Comparison of ENCODE assay signal across 11 mouse cellular contexts in the genomic region with DNA sequence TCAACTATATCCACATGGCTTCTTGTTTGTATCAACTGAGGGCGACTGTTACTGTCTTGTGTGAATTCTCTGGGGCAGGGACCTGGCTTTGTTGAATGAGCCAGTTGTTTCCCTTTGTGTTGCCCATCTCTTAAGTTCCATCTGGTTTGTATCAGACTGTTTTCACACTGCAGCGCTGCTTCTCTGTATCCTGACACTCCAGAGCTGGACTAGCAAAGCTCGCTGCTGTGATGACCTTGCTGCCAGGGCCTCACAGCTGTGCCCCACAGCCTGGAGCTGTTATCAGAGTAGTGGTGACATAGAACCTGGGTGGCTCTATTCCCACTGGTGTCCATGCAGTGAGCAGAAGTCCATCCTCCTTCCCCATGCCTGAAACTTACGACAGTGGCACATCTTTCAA.
DNase-seq lines count a peak whose midpoint lies in the region; ATAC-seq and TF ChIP-seq lines count a peak whose summit lies in the region.
"Had no signal": no experiment of that assay in that cellular context is flagged by ENCODE, and none has a peak within 500 bp of the region (broad histone marks: within the 10 kb centered on the region; RNA-seq: fewer than 3 reads in every experiment).

No protein-coding gene starts in this region.

- no peaks in the 10 kb centered on the region for H3K9me3 ChIP-seq in stomach, embryonic 16.5 days (replicated peaks; ENCODE audit: control insufficient read depth, low read length)
- no peaks in the 10 kb centered on the region for H3K9me3 ChIP-seq in stomach, postnatal 0 days (ENCODE audit: control insufficient read depth, low read length)
- H3K9me3 ChIP-seq in heart, embryonic 14.5 days (ENCODE audit: control insufficient read depth, low read length): no peaks in the 10 kb centered on the region
- H3K9me3 ChIP-seq: hindbrain, embryonic 12.5 days had no signal

- peaks cover 7% of the 10 kb centered on the region; the same call in 1 of the 2 replicates for H3K4me1 ChIP-seq in stomach, embryonic 16.5 days (ENCODE audit: control insufficient read depth, insufficient read depth, low read length)
- no peaks in the 10 kb centered on the region for H3K4me1 ChIP-seq in stomach, postnatal 0 days (replicated peaks; ENCODE audit: control insufficient read depth, insufficient read depth)
- H3K4me1 ChIP-seq in heart, embryonic 14.5 days (ENCODE audit: control insufficient read depth in 2 of 2, insufficient read depth in 2 of 2, low read length in 2 of 2): peaks cover 10 to 20% of the 10 kb centered on the region in 2 experiments
- no peaks in the 10 kb centered on the region for H3K4me1 ChIP-seq in cerebellum, adult 2 months (ENCODE audit: control insufficient read depth, insufficient read depth, low read length)

- H3K27ac ChIP-seq in stomach, embryonic 16.5 days (ENCODE audit: low read length): peak overlapping the region; percentile 34; the same call in 1 of the 2 replicates
- no peak overlapping the region for H3K27ac ChIP-seq in stomach, postnatal 0 days (replicated peaks)
- peak overlapping the region; percentile 82 to 93 for H3K27ac ChIP-seq in heart, embryonic 14.5 days (replicated peaks in 1 of 2; ENCODE audit: control insufficient read depth in 1 of 2, insufficient read depth in 1 of 2, low read depth in 2 of 2, low read length in 2 of 2)
- H3K27ac ChIP-seq in cerebellum, adult 2 months (ENCODE audit: insufficient read depth, low read length): no peak overlapping the region
- H3K27ac ChIP-seq: hindbrain, embryonic 12.5 days; left cerebral cortex, adult 2 months had no signal

- no peak for ATAC-seq in stomach, embryonic 16.5 days (ENCODE audit: insufficient read depth, low FRiP score)
- no peak for ATAC-seq in stomach, postnatal 0 days (ENCODE audit: low FRiP score, low TSS enrichment)
- ATAC-seq in heart, embryonic 14.5 days (ENCODE audit: insufficient number of reproducible peaks, insufficient read depth, low FRiP score, low read depth): peak; percentile 81
- ATAC-seq in CD4-positive, CD25-positive, alpha-beta regulatory T cell, adult 4 months: no peak

- TF ChIP-seq EP300 in stomach, postnatal 0 days (optimal IDR thresholded peaks at IDR 0.05): no peak

- no peak for TF ChIP-seq POLR2A in cerebellum, adult 2 months (IDR thresholded peaks at IDR 0.05; ENCODE audit: borderline replicate concordance, insufficient read depth, low read length)

- WGBS in stomach, embryonic 16.5 days: 41% methylated on average over 4 of the region's 4 CpGs
- WGBS in stomach, postnatal 0 days: 48% methylated on average over 4 of the region's 4 CpGs
- 9% methylated on average over 4 of the region's 4 CpGs for WGBS in heart, embryonic 14.5 days
- WGBS in cerebellum, adult 2 months: 76% methylated on average over 4 of the region's 4 CpGs

- H3K4me2 ChIP-seq in stomach, embryonic 16.5 days (ENCODE audit: low read depth, low read length): no peak overlapping the region
- no peak overlapping the region for H3K4me2 ChIP-seq in stomach, postnatal 0 days (replicated peaks; ENCODE audit: low read depth)
- H3K4me2 ChIP-seq in heart, embryonic 14.5 days (ENCODE audit: low read length): no peak overlapping the region
- H3K4me2 ChIP-seq: hindbrain, embryonic 12.5 days had no signal

- peak; percentile 94 for DNase-seq in heart, adult 11 months
- DNase-seq in heart, postnatal 25 days (ENCODE audit: low spot score): no peak
- DNase-seq in stomach, postnatal 0 days (ENCODE audit: low spot score): no peak
- DNase-seq in cerebellum, adult 2 months: no peak
- no peak for DNase-seq in c-Kit-positive CD71-positive TER-119-positive erythroid progenitor cells, embryonic 14.5 days (ENCODE audit: low spot score)
- DNase-seq: retina, postnatal 1 day had no signal

- H3K27me3 ChIP-seq in stomach, embryonic 16.5 days (ENCODE audit: control insufficient read depth, insufficient read depth, low read length): no peaks in the 10 kb centered on the region
- no peaks in the 10 kb centered on the region for H3K27me3 ChIP-seq in stomach, postnatal 0 days (ENCODE audit: control insufficient read depth, insufficient read depth, low read length)
- no peaks in the 10 kb centered on the region for H3K27me3 ChIP-seq in heart, embryonic 14.5 days (ENCODE audit: control insufficient read depth, insufficient read depth, low read length)
- H3K27me3 ChIP-seq in cerebellum, adult 2 months (ENCODE audit: control insufficient read depth, insufficient read depth, low read length): no peaks in the 10 kb centered on the region
- H3K27me3 ChIP-seq: hindbrain, embryonic 12.5 days had no signal

- 0 out of 2 replicates have a peak, but pooled peaks cover 6% of the 10 kb centered on the region for H3K36me3 ChIP-seq in stomach, embryonic 16.5 days (ENCODE audit: control insufficient read depth, insufficient read depth, low read length)
- H3K36me3 ChIP-seq in stomach, postnatal 0 days (ENCODE audit: control insufficient read depth, insufficient read depth, low read length): no peaks in the 10 kb centered on the region
- 0 out of 2 replicates have a peak, but pooled peaks cover 5% of the 10 kb centered on the region for H3K36me3 ChIP-seq in heart, embryonic 14.5 days (ENCODE audit: control insufficient read depth, insufficient read depth, low read length)

- H3K4me3 ChIP-seq in stomach, embryonic 16.5 days (replicated peaks; ENCODE audit: low read length): no peak overlapping the region
- H3K4me3 ChIP-seq in stomach, postnatal 0 days (ENCODE audit: low read depth, low read length): no peak overlapping the region
- no peak overlapping the region for H3K4me3 ChIP-seq in heart, embryonic 14.5 days (ENCODE audit: control insufficient read depth in 1 of 2, insufficient read depth in 1 of 2, low read depth in 1 of 2, low read length in 2 of 2)
- no peak overlapping the region for H3K4me3 ChIP-seq in cerebellum, adult 2 months (replicated peaks; ENCODE audit: insufficient read depth, low read depth, low read length)
- H3K4me3 ChIP-seq: hindbrain, embryonic 12.5 days; left cerebral cortex, adult 2 months had no signal

- intact Hi-C loops in heart, postnatal 25 days (cut with DNase I): no loop called here

- no peak for TF ChIP-seq CTCF in stomach, postnatal 0 days (IDR thresholded peaks at IDR 0.05; ENCODE audit: low read depth)
- TF ChIP-seq CTCF in cerebellum, adult 2 months (IDR thresholded peaks at IDR 0.05; ENCODE audit: borderline replicate concordance, insufficient read depth, low read depth, low read length): no peak

- H3K9ac ChIP-seq in stomach, embryonic 16.5 days (ENCODE audit: low read length): no peak overlapping the region
- no peak overlapping the region for H3K9ac ChIP-seq in stomach, postnatal 0 days (ENCODE audit: low read length)
- H3K9ac ChIP-seq in heart, embryonic 14.5 days (ENCODE audit: low read length): peak overlapping the region; percentile 6
- H3K9ac ChIP-seq: hindbrain, embryonic 12.5 days had no signal

Comparison
In these comparisons a context has a peak if more than half of its experiments do, and no peak if none do; other contexts are left out.
1. H3K27ac ChIP-seq: peak in stomach, embryonic 16.5 days (single experiment) and heart, embryonic 14.5 days (2 of 2); none in stomach, postnatal 0 days (single experiment) and cerebellum, adult 2 months (single experiment).